Mouse (Mus musculus) thymus, postnatal 4 days (tissue): ENCODE data around the gene F5.
A peak's percentile ranks its signal among the peaks of the same experiment; 100 is the strongest.

Experiments
- DNase-seq: peaks from one replicate; pipeline ENCODE4 v3.0.0; 2021

Gene F5

DNA sequence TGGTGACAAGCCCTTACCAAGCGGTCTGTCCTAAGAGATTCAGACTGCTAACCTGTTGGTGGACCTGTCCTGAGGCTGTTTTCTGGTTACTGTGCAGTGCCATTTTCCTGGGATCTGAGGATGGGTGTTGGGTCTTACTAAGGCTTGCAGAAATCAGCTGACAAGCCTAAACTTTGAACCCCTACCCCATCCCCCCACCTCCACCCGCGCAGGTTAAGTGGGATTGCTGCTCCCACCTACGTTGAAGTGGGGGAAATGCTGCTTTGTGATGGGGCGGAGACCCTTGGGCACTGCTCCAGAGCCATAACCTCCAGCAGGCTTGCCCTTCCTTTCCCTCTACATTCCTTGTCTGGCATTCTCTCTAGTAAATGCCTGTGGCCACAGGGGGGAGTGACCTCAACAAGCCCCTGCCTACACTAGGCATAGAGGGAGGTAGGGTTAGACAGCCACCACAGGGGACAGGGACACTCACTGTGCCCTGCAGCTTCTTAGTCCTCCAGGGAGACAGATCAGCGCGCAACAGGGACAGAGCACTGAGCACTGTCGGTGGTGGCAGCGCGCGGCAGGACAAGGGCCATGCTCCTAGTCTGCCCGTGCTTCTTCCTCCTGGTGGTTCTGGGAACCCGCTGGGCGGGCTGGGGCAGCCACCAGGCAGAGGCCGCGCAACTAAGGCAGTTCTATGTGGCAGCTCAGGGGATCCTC, at the start of gene F5:
TSS of gene F5 (plus strand) at position 452 of the 702 bp plus-strand sequence.
- no peak for DNase-seq

GRCm38 (mm10) chr1:164109763-164110162, 41.9 kb upstream of the F5 start:
- DNase-seq, result no peak

DNA sequence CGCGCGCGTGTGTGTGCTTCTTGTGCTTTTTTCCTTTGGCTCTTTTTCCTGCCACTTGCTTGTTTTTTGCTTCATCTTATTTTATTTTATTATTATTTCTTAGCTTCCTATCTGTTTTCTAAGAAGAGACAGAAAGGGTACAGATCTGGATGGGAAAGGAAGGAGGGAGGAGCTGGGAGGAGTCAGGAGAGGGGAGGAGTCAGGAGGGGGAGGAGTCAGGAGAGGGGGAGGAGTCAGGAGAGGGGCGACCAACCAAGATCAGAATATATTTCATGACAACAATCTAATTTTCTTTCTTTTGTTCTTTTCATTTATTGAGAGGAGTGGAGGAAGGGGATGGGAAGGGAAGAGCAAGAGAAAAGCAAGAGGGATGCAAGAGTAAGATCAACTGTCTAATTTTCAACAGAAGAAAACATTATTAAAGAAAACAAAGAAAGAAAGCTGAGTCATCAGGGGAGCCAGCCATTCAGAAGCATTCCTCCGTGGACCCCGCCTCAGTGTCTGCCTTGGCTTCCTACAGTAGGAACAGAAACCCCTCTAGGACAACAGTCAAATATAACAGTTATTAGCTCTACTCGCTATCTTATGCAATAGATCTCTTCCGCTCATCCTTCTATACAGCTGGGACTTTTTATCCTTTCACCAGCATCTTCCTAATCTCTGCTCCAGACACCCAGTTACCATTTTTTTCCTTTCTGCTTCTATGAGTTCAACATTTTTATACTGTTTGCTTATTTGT, 40.9 kb upstream of the F5 start:
- DNase-seq, result no peak

DNA sequence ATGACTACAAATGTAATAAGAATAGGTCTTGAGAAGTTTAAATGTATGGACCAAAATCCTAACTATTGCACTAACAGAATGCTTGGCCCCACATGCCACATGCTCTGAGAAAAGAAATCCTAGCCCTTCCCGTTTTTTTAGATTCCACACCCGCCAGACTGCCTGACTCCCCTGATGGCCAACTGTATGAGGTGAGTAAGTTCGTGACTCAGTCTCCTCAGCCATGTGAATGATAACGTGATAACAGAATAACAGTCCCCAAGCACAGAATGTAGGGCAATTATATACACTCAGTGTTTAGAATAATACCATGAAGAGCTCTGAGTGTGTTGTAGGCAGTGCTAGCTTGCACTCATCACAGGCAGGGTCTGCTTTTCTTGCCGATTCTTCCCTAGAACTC, 37.4 kb upstream of the F5 start:
- DNase-seq, result no peak

GRCm38 (mm10) chr1:164114947-164115493, 36.6 kb upstream of the F5 start, which contains the start of gene Selp:
Gene Selp (plus strand): TSS chr1:164115264.
- DNase-seq, result no peak

GRCm38 (mm10) chr1:164115647-164116046, 36.0 kb upstream of the F5 start:
- DNase-seq, result no peak

GRCm38 (mm10) chr1:164117869-164118268, 33.8 kb upstream of the F5 start:
- no peak for DNase-seq

GRCm38 (mm10) chr1:164119892-164120776, 31.5 kb upstream of the F5 start:
- no peak for DNase-seq

DNA sequence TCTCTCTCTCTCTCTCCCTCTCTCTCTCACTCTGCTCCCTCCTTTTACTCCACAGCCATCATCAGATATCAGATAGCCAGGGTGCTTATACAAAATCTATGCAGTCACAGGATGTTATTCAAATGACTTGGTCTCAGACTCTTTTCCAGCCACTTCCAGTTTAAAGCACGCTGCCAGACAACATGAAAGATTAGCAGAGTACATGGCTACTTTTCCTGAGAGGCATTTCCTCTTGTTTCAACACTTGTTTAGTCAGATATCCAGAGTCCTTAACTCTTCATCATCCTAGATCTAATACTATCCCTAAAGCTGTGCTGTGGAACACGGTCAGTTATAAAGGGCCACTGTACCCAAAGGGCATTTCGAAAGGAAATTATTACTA, 30.9 kb upstream of the F5 start:
- no peak for DNase-seq

GRCm38 (mm10) chr1:164123836-164124235, 27.8 kb upstream of the F5 start:
- DNase-seq, result no peak

GRCm38 (mm10) chr1:164130013-164130412, 21.6 kb upstream of the F5 start:
- no peak for DNase-seq

DNA sequence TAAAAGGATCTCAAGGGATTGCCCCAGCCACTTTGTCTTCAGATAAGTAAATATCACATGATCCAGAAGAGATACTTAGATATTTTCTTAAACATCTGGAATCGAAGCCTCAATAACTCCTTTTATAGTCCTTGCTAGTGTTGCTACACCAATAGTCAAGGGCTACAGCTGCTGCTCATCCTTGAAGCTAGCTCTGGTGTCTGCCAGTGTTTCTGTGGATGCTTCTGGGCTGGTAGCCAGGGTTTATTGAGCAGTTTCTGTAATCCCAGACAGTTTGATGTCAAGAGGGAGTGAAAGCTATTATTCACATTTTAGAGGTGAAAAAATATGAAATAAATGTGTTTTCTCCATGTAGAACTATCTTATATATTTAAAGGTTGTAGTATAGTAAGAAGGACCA, 19.0 kb upstream of the F5 start:
- no peak for DNase-seq

GRCm38 (mm10) chr1:164134101-164134500, 17.5 kb upstream of the F5 start:
- DNase-seq, result no peak

GRCm38 (mm10) chr1:164135360-164135759, 16.3 kb upstream of the F5 start:
- peak; percentile 30 for DNase-seq

DNA sequence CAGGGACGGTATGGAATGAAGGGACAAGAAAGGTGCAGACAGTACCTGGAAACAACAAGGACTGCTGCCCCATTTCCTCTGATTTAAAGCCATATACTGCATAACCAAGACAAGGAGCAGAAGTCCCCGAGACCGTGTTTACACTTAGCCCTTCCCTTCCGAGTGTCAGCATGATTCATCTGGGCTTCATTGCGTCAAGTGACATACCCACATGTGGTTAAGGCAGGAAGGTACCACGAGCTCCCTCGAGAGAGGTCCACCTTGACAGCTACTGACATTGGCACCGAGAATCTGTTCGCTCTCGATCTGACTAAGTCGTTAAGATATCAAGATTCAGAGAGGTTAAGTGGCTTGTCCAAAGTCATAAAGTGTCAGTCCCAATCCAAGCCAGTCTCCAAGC, 15.7 kb upstream of the F5 start:
- DNase-seq, result peak; percentile 36

- no peak for DNase-seq
Measured at GRCm38 (mm10) chr1:164136636-164137035, 15.0 kb upstream of the F5 start.

DNA sequence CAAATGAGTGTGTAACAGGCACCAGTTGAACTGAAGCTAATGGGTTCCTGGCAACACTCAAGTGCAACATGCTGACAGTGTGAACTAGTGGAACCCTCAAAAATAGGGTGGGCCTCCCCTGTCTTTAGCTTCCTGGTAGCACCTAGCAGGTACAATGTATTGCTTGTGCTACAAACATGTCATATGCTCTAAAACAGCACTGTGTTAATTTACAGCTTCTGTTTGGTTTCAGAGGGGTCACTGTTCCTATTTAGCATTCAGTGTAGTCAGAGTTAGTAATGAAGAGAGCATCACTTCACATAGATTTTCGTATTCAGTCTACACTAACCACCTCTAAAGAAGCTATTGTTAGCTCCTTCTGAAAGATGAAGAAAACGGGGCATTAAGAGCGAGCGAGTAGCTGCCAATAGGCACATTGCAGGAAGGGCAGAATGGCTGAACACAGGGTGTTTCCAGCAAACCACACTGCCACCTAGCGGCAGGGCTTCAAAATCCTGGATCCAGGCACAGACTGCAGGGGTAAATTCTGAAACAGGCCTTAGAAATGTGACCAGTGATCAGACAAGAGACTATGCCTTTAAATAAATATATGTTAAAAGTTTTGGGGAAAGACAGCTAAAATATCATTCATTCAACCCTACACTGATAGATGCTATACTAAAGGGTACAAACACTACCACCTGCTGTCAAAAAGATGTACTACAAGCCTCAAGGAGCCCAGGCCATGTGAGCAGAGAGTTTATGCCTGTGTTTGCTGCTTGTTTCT, 13.1 kb upstream of the F5 start:
- peak; percentile 96 for DNase-seq

- DNase-seq, result no peak
Measured at GRCm38 (mm10) chr1:164139464-164139863, 12.2 kb upstream of the F5 start.

DNA sequence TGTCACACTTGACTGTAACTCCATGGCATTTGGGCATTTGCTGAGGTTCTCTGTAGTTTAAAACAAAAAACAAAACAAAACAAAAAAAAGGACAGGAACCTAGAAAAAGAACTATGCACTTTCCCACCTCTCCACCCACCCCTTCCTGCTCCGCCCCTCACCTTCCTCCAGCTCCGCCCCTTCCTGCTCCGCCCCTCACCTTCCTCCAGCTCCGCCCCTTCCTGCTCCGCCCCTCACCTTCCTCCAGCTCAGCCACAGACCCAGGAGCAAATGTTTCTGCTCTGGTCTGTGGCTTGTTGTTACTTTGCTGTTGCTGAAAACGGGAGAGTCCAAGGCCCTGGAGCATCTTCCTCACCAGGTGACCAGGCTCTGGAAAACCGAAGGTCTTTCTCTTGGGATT, 2.6 kb upstream of the F5 start:
- peak; percentile 72 for DNase-seq

GRCm38 (mm10) chr1:164152836-164153235, 1.2 kb downstream of the F5 start:
- DNase-seq, result no peak

DNA sequence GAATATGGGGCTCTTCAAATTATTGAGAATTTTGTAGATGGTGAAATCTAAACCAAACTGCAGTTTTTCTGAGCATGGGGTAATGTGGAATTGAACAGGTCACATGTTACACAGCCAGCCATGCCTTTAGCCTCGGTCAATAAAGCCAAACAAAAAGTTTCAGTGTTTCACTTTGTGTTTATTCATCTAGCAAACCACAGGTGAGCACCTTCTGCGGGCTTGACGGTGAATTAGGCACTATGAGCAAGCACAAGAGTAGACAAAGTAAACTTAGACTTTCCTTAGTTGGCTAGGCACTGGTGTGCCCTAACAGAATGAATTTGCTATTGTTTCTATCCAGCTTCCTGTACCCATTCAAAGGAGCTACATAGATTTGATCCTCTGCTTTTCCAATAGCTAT, 3.3 kb downstream of the F5 start:
- no peak for DNase-seq

DNA sequence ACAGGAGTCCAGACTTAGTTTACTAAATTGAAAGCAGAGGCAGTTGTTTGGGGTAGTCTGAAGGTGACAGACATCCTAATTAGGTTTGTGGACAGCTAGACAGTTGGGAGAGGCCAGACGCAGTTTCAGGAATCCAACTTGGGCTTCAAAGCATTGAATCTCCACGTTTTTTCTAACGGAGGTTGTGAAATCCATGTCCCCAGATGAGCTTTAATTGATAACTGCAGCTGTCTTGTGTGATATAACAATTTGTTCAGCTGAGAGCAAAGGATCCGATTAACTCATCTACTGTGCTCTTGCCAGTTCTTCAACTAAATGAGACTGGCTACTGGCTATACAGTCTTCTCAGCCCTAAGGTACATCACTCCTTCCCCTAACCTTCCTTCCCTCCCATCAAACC, 6.9 kb downstream of the F5 start:
- DNase-seq, result no peak
